ENCODE assay signal across 17 mouse cellular contexts in the genomic region with DNA sequence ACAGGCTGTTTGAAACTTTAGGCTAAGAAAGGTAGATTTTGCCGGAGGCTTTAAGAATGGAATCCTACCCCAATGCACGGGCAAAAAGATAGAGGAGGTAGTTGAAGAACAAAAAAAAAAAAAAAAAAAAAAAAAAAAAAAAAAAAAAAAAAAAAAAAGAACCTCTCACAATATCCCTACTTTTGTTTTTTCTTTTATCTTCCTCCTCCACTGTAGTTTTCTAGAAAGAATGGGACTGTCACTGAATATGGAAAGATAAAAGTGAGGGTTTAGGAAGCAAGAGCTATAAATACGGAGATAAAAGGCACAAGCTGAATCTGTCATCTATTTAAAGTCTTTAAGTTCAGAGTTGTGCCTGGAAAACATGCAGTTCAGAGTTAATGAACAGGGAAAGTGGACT.
"Had no signal": no experiment of that assay in that cellular context is flagged by ENCODE, and none has a peak within 500 bp of the region (broad histone marks: within the 10 kb centered on the region; RNA-seq: fewer than 3 reads in every experiment).

No protein-coding gene starts in this region.

- H3K9me3 ChIP-seq: neural tube, embryonic 12.5 days; neural tube, embryonic 13.5 days; neural tube, embryonic 15.5 days; stomach, embryonic 15.5 days had no signal

- H3K4me2 ChIP-seq: neural tube, embryonic 12.5 days; neural tube, embryonic 13.5 days; neural tube, embryonic 15.5 days; stomach, embryonic 15.5 days had no signal

- DNase-seq: retina, postnatal 1 day; right cerebral cortex, adult 18-20 months; right cerebral cortex, postnatal 14 days; right cerebral cortex, postnatal 25 days; right cerebral cortex, postnatal 4 days; spleen, adult 18-20 months; thymus, adult 18-20 months; thymus, adult 2 months; thymus, postnatal 14 days; thymus, postnatal 25 days; thymus, postnatal 36 days; thymus, postnatal 4 days had no signal

- H3K9ac ChIP-seq: neural tube, embryonic 12.5 days; neural tube, embryonic 13.5 days; neural tube, embryonic 15.5 days; stomach, embryonic 15.5 days had no signal

- H3K27me3 ChIP-seq: neural tube, embryonic 12.5 days; neural tube, embryonic 13.5 days; neural tube, embryonic 15.5 days; stomach, embryonic 15.5 days had no signal

- H3K36me3 ChIP-seq: neural tube, embryonic 12.5 days; neural tube, embryonic 13.5 days; neural tube, embryonic 15.5 days; stomach, embryonic 15.5 days had no signal

- H3K4me1 ChIP-seq: neural tube, embryonic 12.5 days; neural tube, embryonic 13.5 days; neural tube, embryonic 15.5 days; stomach, embryonic 15.5 days had no signal

- H3K4me3 ChIP-seq: neural tube, embryonic 12.5 days; neural tube, embryonic 13.5 days; neural tube, embryonic 15.5 days; stomach, embryonic 15.5 days had no signal

- H3K27ac ChIP-seq: neural tube, embryonic 12.5 days; neural tube, embryonic 13.5 days; neural tube, embryonic 15.5 days; stomach, embryonic 15.5 days; stomach, postnatal 0 days had no signal
